Mouse (Mus musculus): ENCODE data around the gene Dynll1. TPM values are rescaled to one million over a fixed set of nuclear protein-coding genes. Genes with fewer than 3 reads are reported as not detected.
"Not testable (repeated sequence)": the region's sequence is repeated elsewhere in the genome, so short reads cannot be mapped to it uniquely, and the experiment has no call there.

The Dynll1 gene
- total RNA-seq, 2 experiments from 2014 or later = 608 to 642 TPM

DNA sequence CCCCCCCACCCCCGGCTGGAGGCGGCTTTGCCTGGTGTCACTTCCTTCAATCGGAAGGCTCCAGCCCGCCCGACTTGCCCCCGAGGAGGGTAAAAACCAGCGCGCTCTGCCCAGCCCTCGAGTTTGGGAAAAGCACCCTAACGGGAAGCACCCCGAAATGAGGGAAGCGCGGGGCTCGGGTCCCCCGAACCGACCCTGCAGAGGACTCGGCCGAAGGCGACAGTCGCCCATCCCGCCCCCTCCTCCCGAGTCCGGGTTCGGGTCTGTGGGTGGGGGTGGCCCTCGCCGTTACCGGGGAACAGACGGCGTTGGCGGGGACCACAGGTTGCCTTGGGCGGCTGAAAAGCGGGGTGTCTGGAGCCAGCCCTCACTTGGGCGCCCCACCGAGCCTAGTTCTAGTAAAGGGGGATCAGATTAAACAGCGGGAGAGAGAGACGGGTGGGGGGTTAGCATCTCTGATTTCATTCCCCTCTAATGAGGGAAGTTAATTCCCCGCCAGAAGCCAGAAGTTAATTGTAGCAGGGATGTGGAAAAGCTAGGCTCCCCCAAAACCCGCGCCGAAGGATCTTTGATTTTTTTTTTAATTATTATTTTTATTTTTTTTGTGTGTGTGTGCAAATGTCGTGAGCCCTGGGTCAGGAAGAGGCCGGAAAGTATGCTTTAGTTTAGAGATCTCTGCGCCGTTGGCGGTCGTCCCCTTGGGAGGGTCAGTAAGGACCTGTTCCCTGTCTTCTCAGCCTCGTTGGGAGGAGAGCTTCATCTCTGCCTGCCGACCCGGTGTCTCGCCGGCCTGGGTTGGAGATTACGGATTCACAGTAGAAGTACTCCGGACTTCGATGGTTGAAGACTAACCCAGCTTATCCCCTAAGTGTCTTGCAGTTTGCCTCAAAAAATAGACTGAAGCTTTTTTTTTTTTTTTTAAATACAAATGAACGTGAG, 27.1 kb upstream of the Dynll1 start:
- H3K27ac ChIP-seq = peak overlapping the region; percentile 90
- intact Hi-C loops (cut with DNase I) = loop anchor here (1.0 to 2.0 kb wide), 2 partner anchors 28 to 49 kb away; partner anchors contain the start of genes Coq5 and Dynll1
- TF ChIP-seq CTCF (IDR thresholded peaks at IDR 0.05) = no peak
- DNase-seq (ENCODE audit: extremely low spot score in 1 of 2, low spot score in 2 of 2) = peak in 1 of 2 experiments; percentile 49
- peak overlapping the region; percentile 64 for H3K4me3 ChIP-seq

DNA sequence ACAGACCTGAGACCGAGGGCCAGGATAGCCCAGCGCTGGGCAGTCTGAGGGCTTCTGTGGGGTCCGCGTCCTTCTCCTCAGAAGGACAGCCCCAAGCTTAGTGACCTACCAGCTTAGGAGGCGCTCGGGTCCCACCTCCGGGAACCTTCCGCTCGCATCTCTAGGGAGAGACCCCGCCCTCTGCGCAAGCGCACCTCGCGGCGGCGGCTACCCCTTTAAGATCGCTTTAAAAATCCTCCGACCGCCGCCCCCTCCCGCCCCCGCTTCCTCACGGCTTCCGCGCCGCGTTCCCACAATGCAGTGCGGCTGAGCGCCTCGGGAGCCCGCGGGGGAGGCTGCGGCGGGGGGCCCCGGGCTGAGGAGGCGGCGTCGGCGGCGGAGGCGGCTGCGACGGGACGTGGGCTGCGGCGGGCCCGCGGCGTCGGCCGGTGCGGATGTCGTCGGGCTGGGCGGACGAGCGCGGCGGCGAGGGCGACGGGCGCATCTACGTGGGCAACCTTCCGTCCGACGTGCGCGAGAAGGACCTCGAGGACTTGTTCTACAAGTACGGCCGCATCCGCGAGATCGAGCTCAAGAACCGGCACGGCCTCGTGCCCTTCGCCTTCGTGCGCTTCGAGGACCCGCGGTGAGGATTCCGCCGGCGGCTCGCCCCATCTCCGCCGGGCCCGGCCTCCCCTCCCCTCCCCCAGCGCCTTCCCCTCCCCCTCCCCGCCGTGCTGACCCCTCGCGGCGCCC, 26.2 kb upstream of the Dynll1 start, which contains the start of gene Srsf9:
Srsf9 (plus strand) TSS at position 303 of the 735 bp plus-strand sequence.
- intact Hi-C loops (cut with DNase I) = loop anchor here (1.0 to 2.0 kb wide), 2 partner anchors 27 to 48 kb away; partner anchors contain the start of genes Coq5 and Dynll1
- Histone ChIP-seq H3K27ac (peak within 1 kb of the TSS; percentile 90), H3K4me3 (peak within 1 kb of the TSS; percentile 64)
- peak; percentile 95 for DNase-seq (ENCODE audit: extremely low spot score in 1 of 2, low spot score in 2 of 2)
- TF ChIP-seq CTCF (IDR thresholded peaks at IDR 0.05) = no peak

DNA sequence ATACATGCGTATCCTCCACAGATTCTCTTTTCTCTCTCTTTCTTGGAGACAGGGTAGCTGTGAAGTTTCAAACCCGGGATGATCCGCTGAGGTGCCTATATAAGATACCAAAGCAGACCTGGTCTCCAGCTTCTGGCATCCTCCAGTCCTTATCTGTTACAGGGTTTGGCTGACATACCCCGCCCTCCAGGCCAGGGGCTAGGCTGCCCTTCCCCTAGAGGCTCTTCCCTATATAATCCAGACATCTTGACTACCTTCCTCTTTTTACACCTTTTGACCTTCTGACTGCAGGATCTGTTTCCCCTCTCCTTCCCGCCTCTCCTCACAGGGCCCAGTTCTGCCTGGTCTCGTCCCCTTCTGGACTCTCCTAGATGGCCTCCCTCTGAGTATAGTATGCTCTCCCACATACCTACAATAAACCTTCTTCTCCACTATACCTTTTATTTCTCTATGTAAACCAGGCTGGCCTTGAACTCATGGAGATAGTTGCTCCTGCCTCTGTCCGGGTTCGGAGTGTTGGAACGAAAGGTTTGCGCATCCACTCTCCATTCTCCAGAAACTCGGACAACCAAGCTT, 25.5 kb upstream of the Dynll1 start:
- peak overlapping the region; percentile 90 for H3K27ac ChIP-seq
- intact Hi-C loops (cut with DNase I) = loop anchor here (2.0 kb wide), 1 partner anchor 48 kb away; the partner anchor contains the start of gene Coq5
- TF ChIP-seq CTCF (IDR thresholded peaks at IDR 0.05) = no peak

DNA sequence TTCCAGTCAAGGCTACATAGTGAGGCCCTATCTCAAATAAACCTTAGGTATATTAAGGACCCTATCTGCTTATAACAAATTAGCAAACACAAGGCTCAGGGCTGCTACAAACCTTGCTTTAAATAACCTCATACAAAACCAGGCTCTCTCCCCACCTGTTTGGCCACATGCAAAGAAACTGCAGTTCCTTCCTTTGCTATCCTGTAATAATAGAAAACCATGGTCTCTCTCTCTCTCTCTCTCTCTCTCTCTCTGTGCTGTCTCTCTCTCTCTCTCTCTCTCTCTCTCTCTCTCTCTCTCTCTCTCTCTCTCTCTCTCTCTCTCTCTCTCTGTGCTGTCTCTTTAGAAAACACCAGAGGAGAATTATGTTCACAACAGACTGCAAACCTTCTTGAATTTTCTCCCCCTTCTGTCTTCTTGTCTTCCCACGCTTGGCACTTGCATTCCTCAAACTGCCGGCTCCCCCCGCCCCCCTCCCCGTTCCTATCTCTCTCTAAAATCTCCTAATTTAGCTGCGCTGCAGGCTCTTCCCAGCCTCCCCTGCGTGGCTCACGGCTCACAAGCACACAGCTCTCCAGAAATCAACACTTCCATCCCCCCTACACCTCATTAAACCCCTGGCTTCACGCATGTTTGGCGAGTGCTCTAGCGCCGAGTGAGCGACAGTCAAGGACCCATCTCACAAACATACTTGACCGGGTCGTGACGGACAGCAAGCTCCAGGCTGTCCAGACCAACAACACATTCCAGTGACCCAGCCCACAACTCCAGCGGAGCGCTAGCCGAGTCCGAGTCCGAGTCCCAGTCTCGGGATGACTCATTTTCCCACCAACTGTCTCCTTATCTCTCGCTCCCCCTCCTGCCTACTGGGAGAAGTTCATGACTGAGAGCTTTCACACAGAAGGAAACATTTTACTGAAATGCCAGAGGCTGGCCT, 18.5 kb upstream of the Dynll1 start:
- peak; percentile 54 for TF ChIP-seq CTCF (IDR thresholded peaks at IDR 0.05)
- peak; percentile 75 to 76 for DNase-seq (ENCODE audit: extremely low spot score in 1 of 2, low spot score in 2 of 2)
- Histone ChIP-seq H3K4me3 (peak overlapping the region; percentile 28), H3K27ac (peak overlapping the region; percentile 87)
- intact Hi-C loops (cut with DNase I) = loop anchor here (1.0 kb wide), 1 partner anchor 19 kb away; the partner anchor contains the start of gene Dynll1

More for the DNA sequence above, 25.5 kb upstream of the Dynll1 start:
- H3K4me3 ChIP-seq = peak overlapping the region; percentile 64
- DNase-seq (ENCODE audit: extremely low spot score in 1 of 2, low spot score in 2 of 2) = no peak

DNA sequence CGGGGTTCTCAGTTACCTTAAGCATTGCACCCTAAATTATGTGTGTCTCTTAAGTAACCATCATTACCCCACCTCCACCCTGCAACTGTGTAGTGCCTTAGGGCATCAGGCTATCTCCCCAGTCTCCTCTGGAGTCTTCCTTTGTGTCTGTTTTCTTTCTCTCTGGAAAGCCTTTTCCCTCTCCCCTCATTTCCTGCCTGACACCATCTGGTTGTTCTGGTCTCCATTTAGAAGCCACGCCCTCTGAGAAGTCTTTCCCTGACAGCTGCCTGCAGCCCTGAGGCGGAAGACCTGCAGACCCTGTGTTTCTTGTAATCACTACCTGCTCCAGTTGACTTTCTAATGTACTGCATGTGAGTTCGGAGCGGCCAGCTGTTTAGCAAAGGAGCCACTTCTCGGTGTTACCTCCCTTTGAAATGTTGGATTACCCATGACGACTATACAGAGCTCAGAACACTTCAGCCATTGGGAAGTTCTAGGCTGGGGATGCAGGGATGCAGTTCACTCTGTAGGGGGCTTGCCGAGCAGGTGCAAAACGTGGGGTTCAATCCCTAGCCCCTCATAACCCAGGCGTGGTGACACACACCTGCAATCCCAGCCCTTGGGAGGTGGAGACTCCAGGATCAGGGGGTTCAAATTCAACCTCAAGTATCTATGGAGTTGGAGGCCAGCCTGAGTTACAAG, 17.0 kb upstream of the Dynll1 start:
- H3K4me3 ChIP-seq = no peak overlapping the region
- intact Hi-C loops (cut with DNase I) = no loop called here
- no peak for DNase-seq (ENCODE audit: extremely low spot score in 1 of 2, low spot score in 2 of 2)
- no peak for TF ChIP-seq CTCF (IDR thresholded peaks at IDR 0.05)
- H3K27ac ChIP-seq = peak overlapping the region; percentile 85

DNA sequence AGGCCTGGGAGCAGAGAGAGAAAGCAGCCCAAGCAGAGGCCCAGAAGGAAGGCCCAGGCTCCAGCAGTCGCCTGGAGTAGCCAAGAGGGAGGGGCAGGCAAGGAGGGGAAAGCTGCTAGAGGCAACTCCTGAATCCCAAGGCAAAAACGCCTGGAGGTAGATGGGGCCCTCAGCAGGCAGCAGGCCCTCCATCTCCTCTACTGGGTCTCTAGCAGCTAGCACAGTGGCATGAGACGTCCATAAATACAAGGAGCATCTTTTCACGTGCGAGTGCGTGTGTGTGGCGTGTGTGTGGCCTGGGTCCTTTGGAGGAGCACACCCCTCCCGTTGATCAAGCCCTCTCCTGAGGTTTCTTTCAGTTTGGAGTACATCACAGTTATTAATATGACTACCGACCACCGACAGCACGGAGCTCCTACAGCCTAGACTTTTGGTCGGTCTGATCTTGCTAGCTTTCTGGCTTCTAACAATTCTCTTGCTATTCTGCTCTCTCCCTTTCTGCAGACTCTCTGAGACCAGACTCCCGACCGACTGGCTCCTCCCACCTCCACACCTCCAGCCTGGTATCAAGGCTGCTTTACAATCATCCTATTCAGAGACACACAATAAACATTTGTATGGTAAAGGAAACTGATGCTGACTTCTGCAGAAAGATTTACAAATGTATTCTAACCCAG, 16.3 kb upstream of the Dynll1 start:
- DNase-seq (ENCODE audit: extremely low spot score in 1 of 2, low spot score in 2 of 2) = no peak
- intact Hi-C loops (cut with DNase I) = no loop called here
- Histone ChIP-seq H3K4me3 (no peak overlapping the region), H3K27ac (peak overlapping the region; percentile 85)
- TF ChIP-seq CTCF (IDR thresholded peaks at IDR 0.05) = no peak

DNA sequence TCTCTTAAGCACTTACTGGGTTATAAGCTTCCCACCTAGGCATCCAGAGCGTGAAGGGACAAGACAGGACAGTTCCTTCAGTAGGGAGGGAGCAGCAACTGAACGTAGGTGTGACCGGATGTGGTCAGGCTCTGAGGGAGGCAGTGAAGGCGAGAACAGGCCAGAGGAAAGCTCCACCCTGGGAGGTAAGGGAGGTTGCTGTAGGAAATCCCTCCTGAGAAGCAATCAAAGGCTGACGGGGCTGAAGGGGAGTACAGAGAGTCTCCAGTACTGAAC, 12.8 kb upstream of the Dynll1 start:
- intact Hi-C loops (cut with DNase I) = no loop called here
- no peak overlapping the region for H3K27ac ChIP-seq
- TF ChIP-seq CTCF (IDR thresholded peaks at IDR 0.05) = no peak
- H3K4me3 ChIP-seq = no peak overlapping the region
- no peak for DNase-seq (ENCODE audit: extremely low spot score in 1 of 2, low spot score in 2 of 2)

DNA sequence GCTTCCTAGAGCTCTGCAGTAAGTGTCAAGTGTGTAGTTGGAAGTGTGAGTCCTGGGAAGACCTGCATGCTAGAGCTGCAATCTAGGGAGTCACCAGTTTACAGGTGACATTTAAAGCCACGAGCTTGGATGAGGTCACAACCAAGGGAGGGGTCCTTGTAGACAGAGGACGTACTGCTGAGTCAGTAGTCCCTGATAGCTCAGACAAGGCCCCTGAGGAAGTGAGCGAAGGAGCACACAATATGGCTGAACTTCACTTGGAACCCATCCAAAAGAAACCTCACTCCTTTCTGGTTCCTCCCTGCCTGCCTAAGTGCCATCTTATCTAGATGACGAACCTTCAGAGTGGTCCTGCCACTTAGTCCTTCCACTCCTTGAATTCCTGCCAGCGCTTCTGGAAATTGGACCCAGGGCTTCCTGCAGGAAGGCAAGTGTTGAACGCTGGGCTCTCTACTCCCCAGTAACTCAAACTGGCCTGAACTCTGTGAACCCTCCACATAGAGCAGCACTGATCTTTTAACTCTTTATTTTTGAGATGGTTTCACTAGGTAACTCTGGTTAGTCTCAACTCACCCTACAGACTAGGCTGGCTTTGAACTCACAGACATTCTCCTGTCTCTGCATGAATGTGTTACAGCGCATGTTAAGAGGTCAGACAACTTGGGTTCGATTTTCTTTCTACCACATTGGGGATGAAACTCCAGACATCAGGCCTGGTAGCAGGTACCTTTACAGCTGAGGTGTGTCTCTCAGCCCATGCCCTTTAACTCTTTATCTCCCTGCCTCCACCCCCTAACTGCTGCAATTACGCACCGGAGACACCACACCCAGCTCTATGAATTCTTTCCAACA, 12.2 kb upstream of the Dynll1 start:
- intact Hi-C loops (cut with DNase I) = no loop called here
- no peak overlapping the region for H3K27ac ChIP-seq
- H3K4me3 ChIP-seq = no peak overlapping the region
- TF ChIP-seq CTCF (IDR thresholded peaks at IDR 0.05) = no peak
- no peak for DNase-seq (ENCODE audit: extremely low spot score in 1 of 2, low spot score in 2 of 2)

DNA sequence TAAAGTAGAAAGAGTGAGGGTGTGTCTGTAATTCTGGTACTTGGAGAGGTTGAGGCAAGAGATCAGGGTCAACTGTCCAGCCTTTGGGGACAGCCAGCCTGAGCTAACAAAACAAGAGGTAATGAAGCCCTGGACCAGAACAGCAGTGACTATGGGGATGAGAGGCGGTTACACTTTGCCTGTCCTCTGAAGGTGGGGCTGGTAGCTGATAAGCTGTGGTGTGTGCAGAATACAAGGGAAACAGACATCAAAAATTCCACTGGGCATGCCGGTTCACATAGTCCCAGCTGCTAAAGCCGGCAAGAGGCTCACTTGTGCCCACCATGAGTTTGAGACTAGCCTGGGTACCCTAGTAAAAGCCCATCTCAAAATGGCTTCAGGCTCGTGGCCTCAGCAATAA, 11.6 kb upstream of the Dynll1 start:
- intact Hi-C loops (cut with DNase I) = no loop called here
- no peak for TF ChIP-seq CTCF (IDR thresholded peaks at IDR 0.05)
- H3K4me3 ChIP-seq = no peak overlapping the region
- DNase-seq (ENCODE audit: extremely low spot score in 1 of 2, low spot score in 2 of 2) = no peak
- H3K27ac ChIP-seq = no peak overlapping the region

DNA sequence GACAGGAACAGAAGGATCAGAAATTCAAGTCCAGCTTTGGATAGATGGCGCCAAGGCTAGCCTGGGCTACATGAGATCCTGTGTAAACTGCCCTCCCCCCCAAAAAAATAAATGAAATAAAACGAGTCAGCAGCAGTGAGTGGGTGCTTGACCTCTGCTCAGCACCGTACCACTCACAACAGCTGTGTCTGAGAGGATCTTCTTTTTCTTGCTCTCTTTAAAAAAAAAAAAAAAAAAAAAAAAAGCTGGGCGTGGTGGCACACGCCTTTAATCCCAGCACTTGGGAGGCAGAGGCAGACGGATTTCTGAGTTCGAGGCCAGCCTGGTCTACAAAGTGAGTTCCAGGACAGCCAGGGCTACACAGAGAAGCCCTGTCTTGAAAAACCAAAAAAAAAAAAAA, 1.4 kb upstream of the Dynll1 start:
- intact Hi-C loops (cut with DNase I); H3K27ac ChIP-seq; H3K4me3 ChIP-seq; DNase-seq (ENCODE audit: extremely low spot score in 1 of 2, low spot score in 2 of 2): not testable (repeated sequence)
